Mouse (Mus musculus) liver, embryonic 14 days (tissue): ENCODE data around the gene Capsl. TPM values are rescaled to one million over a fixed set of nuclear protein-coding genes. Genes with fewer than 3 reads are reported as not detected.

Experiments
- polyA plus RNA-seq: library from polyadenylated mRNA; depleted of rRNA; stranded (reverse); fragments of >200 nt; gene quantifications from 2 replicates; pipeline ENCODE4 v1.2.3, GENCODE M21; 2012; rRNA removed

The Capsl gene
- polyA plus RNA-seq, result 0.34 and 0.56 TPM in 2 replicates

GRCm38 (mm10) chr15:9435534-9436180 is at the start of gene Capsl:
Gene Capsl, plus strand, starts transcription at chr15:9436028.

Other genes with a start within 250 kb of the Capsl start
- 0.82 and 0.98 TPM in 2 replicates for gene Ugt3a1, start 159.1 kb upstream of the Capsl start, polyA plus RNA-seq
- 0.35 and 0.44 TPM in 2 replicates for gene Ugt3a2, start 100.5 kb upstream of the Capsl start, polyA plus RNA-seq
- gene Il7r, start 94.1 kb downstream of the Capsl start, polyA plus RNA-seq, result 0.24 and 0.40 TPM in 2 replicates